Mouse (Mus musculus): Measurements from ENCODE around the gene Cd163.
"Not testable (repeated sequence)": the region's sequence is repeated elsewhere in the genome, so short reads cannot be mapped to it uniquely, and the experiment has no call there.

The Cd163 gene

DNA sequence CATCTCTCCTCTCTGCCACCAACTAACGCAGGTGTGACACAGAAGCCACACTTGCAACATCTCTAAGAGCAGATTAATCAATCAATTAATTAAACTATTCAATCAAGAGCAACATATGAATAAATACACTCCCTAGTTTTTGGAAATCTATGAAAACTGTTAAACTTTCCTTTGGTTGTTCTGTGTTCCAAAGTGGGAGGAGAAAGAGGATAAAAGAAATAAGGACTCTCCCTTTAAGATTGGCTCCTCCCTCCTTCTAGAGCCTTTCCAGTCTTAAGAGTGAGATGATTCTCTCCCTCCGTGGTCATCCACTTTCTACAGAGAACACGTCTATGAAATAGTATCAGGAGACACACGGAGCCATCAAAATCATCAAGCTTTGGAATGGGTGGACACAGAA lies at the start of gene Cd163:
Cd163 (plus strand) TSS at position 301 of the 400 bp plus-strand sequence.
- no peak for DNase-seq

DNA sequence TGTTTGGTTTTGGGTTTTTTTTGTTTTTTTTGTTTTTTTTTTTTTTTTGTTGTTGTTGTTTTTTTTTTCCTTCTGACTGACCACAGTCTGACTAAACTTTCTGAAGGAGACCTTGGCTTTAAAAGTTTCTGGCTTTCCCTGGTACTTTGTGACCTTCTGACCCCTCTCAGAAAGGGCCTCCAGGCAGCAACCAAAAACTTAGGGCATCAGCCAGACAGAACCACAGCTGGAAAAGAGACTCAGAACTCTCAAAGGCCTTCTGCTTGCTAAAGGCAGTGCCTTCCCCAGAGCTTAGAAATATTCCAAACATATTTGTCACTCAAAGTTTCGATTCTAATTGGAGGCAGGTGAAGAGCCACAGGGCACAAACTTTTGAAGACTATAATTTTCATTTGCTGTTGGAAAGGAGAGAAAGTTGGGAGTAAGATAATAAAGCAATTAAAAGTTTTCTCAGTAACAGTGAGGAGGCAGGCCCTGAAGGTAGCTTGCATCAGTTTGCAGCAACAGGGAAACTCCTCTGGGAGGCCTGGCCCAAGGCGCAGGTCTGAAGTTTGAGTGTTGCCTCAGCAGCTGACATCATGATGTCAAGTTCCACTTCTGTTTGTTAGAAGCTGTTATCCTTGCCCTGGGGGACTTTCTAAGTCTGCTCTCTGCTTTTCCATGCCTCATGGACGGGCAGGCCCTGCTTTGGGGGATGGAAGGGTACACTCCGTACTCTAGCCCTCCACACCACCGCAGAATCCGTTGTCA lies 48.6 kb upstream of the Cd163 start:
- no peak for DNase-seq

DNA sequence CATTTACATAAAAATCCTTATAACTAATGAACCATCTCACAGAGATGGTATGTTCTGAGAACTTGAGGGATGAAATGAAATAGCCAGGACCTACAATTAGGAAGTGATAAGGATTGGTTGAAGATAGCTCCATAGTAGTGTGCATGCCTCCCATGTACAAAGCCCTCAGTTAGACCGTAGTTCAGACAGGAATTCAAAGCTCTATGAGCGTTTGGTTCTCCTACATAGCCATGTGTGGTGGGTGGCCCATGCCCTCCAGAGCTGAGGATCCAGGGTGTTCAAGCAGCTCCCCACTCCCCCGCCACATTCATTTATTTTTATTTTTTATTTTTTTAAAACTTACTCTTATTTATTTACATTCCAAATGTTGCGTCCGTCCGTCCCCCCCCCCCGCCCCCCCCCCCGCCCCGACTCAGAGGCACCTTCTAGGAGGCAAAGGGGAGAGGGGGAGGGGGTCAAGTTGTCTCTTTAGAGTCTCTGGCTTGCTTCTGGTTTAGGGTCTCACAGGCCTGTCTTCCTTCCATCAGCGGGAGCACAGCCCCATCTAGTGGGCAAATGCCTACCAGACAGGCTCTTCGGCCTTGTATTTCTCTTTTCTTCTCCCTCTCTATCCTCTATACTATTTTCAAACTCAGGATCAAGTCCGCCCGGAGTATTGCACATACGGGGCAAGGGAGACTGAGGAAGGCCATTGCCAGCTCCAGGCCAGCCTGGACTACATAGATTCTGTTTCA lies 44.1 kb upstream of the Cd163 start:
- peak; percentile 83 to 84 for DNase-seq

DNA sequence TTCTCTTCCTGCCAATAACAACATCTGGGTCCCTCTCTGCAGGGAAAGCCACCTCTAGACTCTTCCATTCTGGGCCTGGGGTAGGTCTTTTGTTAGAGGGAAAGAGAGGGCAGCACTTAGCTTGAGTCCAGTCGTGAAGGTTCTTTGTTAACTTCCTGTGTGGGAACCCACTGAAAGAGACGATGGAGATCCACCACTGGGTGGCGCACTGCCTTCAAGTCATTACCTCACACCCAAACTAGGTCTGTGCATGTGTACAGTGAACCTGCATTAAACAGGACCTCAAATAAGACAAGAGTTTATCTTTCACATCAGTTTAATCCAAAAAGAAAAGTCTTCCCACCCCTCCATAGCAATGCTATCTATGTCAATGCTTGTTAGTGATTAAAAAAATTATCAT lies 41.8 kb upstream of the Cd163 start:
- peak; percentile 88 to 89 for DNase-seq

DNA sequence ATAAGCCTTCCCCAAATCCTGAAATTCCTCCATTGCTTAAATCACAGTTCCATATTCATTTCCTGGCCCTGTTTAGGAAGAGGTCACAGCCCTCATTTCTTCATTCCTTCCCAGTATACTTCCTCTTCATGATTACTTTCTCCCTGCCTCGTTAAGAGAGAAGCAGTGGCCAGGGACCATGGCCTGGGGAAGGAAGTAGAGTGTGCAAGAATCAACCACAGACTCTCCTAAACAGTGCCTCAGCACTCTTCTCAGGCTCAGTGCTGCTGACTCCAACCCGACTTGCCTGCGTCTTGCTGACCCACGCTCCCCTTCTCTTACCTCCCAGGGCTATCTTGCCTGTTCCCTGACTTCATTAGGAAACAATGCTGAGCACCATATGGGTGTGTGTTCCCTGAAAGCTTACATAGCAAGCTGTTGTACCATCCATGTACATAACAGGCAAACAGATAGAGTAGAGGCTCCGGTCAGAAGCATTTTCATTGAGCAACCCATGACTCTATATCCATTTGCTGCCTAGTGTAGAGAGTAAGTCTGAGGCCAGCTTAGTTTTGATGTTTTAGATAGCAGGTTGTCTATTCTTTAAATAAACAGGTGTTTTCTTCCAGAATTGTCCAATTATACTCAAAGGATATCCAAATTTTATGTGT lies 31.1 kb upstream of the Cd163 start:
- DNase-seq, result no peak

DNA sequence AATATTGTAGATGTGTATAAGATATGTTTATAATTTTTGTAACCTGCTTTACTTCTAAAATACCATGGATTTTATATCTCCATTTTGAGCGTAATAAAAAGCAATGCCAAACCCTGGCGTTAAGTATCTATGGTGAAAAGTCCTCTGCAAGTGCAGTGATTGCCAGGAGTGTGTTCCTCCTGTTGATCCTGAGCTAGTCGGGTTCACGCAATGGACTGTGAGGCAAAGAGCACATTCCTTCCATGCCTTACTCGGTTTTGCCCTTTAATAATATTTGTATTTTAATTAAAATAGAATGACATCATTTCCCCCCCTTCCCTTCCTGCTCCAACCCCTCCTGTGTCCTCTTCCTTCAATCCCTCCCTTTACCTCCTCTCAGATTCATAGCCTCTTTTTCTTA lies 26.8 kb upstream of the Cd163 start:
- no peak for DNase-seq

DNA sequence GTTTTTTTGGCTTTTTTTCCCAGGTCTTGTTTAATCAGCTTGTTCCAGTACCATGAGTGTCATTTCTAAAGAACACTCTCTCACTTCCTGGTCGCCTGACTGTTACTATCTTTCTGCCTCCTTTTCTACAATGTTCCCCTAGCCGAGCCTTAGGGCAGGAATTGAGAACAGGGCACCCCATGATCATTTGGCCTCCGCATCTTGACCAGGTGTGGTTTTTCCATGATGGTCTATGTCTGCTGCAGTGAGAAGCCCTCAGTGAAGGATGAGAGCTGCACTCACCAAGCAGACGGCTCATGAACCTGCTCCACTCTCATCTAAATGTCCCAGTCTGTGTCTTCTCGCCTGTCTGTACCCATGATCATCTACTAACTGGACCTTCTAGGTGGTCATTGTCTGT lies 26.2 kb upstream of the Cd163 start:
- no peak for DNase-seq

DNA sequence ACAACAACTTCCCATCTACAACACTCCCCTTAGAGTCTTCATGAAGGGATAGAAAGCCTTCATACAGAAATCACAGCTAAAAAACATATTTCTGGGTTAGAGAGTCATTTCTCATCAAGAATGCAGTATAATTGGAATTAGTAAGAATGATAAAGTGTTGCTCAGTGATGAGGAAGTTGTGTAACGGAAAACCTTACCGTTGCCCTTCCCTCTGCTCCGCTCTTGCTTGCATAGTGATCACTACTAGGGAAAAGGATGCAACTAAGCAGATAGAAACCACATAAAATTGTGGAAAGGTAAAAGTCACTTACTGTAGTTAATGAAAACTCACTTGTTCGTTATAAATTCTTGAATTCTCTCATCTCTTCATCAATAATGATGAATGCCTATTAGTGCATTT lies 21.7 kb upstream of the Cd163 start:
- DNase-seq, result no peak

DNA sequence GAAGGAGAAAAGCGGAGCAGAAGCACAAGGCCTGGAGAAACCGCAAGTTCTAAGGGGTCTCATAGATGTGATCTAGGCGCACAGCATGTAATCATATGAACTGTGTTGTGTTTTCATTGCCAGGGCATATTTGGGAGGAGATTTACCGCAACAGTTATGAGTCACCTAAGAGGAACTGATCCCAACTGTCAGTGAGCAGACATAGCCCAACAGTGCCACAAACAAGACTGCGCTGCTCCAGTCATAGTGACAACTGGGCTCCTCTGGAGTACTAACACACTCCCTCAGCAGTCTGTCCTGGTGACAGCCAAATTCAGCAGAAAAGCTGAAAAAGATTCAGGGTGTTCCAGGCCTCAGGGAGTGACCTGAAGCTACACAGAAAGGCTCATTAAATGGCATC lies 7.1 kb upstream of the Cd163 start:
- not testable (repeated sequence) for DNase-seq

DNA sequence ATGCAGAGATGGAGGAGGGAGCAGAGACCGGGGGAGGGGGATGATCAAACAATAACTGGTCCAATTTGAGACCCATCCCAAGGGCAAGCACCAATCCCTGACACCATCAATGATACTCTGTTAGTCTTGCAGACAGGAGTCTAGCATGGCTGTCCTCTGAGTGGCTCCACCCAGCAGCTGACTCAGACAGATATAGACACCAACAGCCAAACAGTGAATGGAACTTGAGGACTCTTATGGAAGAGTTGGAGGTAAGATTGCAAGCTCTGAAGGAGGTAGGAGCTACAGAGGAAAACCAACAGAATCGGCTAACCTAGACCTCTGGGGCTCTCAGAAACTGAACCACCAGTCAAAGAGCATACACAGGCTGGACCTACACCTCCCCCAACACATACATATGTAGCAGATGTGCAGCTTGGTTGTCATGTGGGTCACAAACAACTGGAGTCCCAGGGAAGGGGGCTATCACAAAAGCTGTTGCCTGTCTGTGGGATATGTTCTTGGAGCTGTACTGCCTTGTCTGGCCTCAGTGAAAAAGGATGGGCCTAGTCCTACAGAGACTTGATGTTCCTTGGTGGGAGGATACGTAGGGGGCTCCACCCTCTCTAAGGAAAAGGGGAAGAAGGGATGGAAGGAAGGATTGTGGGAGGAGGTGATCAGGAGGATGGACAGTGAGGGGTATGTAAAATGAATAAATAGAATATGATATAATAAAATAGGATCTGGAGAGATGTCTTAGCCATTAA lies 2.8 kb upstream of the Cd163 start:
- DNase-seq, result no peak

DNA sequence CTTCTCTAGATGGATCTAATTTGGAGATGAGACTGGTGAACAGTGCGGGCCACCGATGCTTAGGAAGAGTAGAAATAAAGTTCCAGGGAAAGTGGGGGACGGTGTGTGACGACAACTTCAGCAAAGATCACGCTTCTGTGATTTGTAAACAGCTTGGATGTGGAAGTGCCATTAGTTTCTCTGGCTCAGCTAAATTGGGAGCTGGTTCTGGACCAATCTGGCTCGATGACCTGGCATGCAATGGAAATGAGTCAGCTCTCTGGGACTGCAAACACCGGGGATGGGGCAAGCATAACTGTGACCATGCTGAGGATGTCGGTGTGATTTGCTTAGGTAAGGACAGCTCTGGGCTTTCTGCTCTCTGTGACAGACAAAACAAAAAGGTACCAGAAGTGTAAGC lies 4.5 kb downstream of the Cd163 start:
- DNase-seq, result no peak

DNA sequence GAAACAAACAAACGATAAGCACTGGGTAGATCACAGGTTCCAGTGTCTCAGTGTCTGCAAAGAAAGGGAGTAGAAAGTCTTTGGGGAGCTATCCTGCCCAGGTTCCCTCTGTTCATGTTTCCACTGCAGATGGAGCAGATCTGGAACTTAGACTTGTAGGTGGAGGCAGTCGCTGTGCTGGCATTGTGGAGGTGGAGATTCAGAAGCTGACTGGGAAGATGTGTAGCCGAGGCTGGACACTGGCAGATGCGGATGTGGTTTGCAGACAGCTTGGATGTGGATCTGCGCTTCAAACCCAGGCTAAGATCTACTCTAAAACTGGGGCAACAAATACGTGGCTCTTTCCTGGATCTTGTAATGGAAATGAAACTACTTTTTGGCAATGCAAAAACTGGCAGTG lies 7.8 kb downstream of the Cd163 start:
- no peak for DNase-seq

DNA sequence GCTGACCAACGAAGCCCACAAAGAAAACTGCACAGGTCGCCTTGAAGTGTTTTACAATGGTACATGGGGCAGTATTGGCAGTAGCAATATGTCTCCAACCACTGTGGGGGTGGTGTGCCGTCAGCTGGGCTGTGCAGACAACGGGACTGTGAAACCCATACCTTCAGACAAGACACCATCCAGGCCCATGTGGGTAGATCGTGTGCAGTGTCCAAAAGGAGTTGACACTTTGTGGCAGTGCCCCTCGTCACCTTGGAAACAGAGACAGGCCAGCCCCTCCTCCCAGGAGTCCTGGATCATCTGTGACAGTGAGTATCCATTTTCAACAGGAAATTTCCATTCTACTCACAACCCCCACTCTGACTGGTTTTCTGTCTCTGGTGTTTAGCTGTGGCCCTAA lies 15.9 kb downstream of the Cd163 start:
- no peak for DNase-seq

DNA sequence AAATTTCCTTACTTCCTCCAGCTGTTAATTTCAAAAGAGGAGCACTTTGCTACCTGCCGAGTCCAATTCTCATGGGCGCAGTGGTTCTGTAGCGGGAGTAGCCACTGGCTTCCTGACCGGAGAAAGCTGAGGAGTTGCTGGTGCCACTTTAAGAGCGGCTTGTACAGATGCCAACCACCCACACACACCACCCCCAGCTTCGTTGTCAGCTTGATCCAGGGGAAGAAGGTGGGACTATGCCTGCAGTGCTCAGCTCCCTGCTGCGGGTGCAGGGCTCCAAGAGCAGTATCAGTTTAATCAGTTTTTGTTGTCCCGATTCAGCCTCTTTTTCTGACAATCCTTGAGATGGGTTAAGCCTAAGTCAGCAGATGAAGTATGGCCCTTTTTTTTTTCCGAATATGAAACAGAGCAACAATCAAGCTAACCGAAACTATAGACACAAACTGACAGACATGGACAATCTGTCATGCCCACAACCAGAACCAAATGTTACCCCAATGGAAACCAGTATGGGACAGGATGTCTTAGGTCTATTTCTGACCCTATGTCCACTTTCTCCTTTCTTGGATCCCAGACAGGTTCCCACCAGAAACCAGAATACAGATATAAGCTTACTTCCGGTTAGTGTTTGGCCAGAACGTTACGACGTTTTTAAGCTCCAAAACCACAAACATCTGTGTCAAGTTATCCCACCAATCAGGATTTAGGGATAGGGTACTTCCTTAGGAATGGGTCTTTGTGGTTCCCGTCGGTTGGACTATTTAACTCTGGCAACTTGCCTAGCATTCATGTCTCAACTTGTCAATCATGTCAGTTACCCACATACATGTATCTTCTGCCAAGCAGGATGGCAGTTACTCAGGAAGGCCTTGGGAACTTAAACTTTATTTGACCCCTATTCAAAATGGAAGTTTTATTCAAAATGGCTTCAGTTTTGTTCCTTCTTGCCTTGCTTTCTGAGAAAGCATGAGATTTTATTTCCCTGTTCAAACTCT lies 17.3 kb downstream of the Cd163 start:
- DNase-seq, result peak; percentile 10 to 25

DNA sequence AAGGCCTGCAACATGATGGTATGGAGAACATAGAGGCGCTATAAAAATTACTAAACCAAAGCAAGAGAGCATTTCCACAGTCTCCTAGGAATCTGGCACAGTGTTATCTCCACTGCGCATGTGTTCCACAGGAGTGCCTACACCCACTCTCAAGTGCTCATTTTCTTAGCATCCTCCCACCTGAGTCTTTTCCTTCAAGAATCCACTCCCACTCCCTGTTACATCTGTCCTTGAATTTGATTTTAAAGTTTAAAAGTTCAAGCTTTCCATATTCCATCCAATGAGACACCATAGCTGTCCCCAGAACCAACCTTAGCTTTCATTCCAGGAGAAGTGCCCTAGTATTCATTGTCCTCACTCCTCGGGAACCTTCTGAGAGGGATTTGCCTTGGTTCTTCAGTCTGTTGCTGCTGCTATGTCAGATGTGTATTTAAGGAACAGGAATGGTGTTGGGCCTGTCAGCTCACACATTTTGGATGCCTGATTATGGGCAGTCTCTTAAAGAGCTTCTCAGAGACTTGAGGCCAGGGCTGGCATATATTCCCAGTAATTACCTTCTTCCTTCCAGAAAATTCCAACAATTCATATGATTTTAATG lies 24.0 kb downstream of the Cd163 start:
- DNase-seq, result no peak

DNA sequence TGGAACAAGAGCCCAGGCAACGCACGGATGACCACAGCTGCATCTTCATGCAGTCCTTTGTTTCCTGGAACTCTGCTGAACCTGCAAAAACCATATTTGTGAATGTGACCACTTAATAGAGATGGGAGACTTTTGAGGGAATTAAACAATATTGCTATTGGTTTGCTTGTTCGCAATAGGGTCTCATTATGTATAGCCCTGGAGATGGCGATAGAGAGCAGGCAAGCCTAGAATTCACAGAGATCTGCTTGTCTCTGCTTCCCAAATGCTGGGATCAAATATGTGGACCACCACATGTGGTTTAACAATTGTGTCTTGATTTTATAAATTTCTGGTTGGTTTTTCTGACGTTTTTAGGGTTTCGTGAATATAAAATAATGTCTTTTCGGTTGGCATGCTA lies 25.2 kb downstream of the Cd163 start:
- DNase-seq, result no peak

DNA sequence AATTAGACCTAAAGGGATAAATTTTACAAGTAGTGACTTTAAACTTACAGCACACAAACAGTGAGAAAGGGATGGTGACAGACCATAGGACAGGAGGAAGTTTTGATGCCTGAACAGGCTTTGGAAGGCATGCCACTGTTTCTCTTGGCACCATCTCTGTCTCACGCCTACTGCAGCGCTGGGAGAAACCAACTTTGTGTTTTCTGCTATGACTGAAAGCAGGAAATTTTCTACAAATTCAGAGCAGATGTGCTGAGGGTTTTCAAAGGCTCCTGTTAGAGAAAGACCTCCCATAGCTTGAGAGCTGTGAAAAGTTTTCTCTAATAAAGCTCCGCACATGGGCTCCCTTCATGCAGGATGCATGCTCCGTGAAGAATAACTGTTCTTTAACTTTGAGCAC lies 40.6 kb downstream of the Cd163 start:
- no peak for DNase-seq

DNA sequence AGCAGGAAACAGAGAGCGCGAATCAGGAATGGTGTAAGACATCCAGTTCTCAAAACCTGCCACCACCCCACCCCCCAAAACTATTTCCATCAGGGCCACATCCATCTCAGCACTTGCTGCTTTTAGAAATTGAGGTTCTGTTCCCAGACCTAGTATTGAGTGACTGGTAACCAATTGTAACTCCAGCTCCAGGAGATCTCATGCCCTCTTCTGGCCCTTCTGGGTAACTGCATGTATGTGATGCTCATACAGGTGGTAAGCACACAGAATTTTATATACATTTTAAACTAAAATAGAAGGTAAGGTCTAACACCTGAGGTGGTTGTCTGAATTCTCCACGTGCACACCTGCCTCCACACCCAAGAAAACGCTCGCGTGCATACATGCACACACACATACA lies 42.2 kb downstream of the Cd163 start:
- no peak for DNase-seq

DNA sequence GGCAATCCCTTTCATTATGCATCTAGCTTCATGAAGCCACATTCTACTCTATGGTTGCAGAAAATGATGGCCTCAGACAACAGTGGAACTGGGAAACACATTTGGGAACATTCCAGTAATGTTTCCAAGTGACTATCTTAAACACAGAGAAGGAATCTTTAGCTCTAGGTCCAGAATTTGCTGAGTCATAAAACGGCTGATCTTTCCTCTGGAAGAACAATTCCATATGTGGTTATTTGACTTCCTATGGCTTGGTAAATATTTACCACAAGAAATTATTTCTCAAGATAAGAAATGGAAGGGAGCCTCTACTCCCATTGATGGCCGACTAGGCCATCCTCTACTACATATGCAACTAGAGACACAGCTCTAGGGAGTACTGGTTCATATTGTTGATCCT lies 48.8 kb downstream of the Cd163 start:
- DNase-seq, result no peak

DNA sequence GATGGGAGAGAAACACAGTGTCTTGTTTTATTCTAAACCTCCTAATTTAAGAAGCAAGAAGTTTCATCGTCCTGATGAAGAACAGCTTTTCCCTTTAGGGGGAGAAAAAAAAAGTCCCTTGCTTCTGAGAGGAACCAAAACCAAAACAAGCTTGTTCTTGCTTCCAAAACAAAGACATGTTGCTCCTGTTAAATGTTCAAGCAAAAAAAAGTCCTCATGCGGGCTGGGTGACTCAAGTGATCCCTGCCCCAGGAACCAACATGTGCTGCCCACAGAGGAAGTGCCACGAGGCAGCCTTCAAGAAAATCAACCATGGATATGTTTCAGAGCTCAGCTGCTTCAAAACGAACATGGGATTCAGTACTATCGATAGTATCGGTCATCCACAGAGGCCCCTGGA lies 54.5 kb downstream of the Cd163 start:
- DNase-seq, result no peak

DNA sequence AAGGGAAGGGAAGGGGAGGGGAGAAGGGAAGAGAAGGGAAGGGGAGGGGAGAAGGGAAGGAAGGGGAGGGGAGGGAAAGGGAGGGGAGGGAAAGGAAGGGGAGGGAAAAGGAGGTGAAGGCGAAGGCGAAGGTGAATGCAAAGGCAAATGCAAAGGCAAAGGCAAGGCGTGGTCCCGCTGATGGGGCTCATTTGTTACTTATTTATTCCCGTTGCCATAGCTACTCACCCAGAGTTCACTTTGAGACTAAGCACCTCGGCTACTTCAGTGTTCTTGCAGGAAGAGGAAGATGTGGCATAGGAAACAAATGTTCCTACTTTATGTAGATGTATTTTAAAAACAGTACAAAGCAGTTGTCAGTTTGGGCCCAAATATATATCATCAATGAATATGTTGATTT lies 56.1 kb downstream of the Cd163 start:
- no peak for DNase-seq

DNA sequence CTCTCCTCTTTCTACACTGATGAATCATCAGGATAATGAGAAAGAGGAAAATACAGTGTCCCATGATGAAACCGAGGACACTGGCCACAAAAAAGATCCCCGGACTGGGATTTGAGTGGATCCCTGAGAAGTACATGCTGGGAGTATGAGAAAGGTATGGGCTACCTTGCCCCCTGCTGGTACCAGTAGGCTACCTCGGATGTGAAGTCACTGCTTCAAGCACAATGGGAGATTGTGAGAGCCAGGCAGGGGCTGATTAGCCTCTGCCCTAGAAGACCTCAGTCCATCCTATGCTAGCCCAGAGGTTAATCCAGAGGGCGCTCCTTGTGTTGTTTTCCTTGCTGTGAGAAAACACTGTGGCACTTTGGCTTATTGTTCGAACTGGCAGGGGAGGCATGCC lies 59.9 kb downstream of the Cd163 start:
- no peak for DNase-seq
